Mouse (Mus musculus): ENCODE data around the gene Wasf2. TPM values are rescaled to one million over a fixed set of nuclear protein-coding genes. Genes with fewer than 3 reads are reported as not detected.
A peak's percentile ranks its signal among the peaks of the same experiment; 100 is the strongest.

Gene Wasf2
- polyA plus RNA-seq, 1 experiment = 44.4 TPM

DNA sequence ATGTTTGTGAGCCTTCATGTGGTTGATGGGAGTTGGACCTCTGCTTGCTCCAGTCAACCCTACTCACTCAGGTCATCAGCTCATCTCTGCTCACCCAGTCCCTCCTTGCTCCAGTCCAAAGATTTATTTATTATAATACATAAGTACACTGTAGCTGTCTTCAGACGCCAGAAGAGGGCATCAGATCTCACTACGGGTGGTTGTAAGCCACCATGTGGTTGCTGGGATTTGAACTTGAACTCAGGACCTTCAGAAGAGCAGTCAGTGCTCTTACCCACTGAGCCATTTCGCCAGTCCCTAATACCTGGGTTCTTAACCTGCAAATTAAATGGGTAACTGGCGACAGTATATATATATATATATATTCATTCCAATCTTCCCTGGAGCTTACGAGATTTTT is 105.1 kb downstream of the Wasf2 start:
- no peak for DNase-seq (ENCODE audit: low spot score)

GRCm38 (mm10) chr4:133237911-133238310 is 107.6 kb downstream of the Wasf2 start:
- no peak for DNase-seq (ENCODE audit: low spot score)

GRCm38 (mm10) chr4:133240490-133240921 is 110.2 kb downstream of the Wasf2 start, which contains the start of gene Map3k6:
TSS of gene Map3k6 (plus strand) at chr4:133240818.
- peak; percentile 74 for DNase-seq (ENCODE audit: low spot score)

DNA sequence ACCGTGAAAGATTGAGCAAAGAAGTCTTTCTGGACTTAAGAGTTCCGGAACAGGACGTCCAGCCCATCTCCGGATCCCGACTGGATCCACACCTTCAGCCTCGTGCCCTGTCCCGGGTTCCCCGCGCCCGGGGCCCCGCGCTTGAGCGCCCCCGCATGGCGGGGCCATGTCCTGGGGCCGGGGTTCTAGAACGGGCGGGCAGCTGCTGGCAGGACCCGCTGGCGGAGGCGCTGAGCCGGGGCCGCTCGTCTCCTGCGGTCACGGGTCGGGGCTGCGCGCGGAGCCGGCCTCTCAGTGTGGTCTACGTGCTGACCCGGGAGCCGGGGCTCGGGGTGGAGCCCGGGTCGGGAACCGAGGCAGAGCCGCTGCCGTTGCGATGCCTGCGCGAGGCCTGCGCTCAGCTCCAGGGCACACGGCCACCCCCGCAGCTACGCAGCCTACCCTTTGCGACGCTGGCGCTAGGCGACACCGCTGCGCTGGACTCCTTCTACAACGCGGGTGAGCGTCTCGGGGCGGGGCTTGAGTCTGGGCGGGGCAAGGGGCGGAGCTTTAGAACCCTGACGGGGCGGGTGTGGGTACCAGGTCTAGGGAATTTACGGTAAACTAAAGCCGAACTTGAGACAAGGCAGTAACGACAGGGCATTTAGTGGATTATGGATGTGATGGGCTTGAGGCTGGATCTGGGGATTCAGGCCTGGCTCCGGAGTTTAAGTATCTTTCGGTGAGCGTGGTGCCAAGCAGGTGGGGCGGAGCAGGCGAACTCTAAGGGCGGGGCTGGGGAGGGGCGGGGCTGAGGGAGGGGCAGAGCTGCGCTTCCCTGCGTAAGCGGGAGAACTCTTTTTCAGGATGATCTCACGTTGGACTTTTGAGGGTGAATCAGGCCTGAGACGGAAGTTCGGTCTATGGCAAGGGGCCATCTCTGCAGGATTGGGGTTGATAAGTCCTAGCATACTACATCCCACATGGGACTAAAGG is 110.9 kb downstream of the Wasf2 start:
- DNase-seq (ENCODE audit: low spot score) = peak; percentile 87

DNA sequence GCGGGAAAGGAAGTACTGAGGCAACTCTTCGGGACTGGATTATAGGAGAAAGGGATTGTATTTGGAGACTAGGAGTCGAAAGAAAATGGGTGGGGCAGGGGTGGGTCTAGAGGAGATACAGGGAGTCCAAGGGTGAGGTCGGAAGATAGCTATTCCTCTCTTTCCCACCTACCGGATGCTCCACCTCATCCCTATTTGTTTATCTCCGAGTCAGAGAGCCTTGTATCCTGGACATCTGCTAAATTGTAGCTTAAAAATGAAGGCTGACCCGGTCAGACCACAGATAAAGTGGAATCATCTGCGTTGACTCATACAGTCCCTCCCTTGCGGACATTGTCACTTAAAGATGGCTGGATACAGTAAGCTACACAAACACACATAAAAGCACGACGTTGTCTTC is 111.6 kb downstream of the Wasf2 start:
- no peak for DNase-seq (ENCODE audit: low spot score)

DNA sequence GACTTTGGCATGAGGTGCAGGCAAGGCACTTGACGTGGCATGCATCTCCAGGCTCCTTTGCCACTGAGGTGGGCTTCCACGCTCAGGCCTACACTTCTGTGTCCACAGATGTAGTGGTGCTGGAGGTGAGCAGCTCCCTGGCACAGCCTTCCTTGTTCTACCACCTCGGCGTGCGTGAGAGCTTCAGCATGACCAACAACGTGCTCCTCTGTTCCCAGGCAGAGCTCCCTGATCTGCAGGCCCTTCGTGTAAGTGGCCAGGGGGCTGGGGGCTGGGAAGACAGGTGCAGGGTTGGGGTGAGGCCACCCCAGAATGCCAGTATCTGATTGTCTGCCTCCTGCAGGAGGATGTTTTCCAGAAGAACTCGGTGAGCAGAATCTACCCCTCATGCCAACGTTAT is 112.4 kb downstream of the Wasf2 start:
- DNase-seq (ENCODE audit: low spot score) = no peak

GRCm38 (mm10) chr4:133243538-133243937 is 113.2 kb downstream of the Wasf2 start:
- no peak for DNase-seq (ENCODE audit: low spot score)

DNA sequence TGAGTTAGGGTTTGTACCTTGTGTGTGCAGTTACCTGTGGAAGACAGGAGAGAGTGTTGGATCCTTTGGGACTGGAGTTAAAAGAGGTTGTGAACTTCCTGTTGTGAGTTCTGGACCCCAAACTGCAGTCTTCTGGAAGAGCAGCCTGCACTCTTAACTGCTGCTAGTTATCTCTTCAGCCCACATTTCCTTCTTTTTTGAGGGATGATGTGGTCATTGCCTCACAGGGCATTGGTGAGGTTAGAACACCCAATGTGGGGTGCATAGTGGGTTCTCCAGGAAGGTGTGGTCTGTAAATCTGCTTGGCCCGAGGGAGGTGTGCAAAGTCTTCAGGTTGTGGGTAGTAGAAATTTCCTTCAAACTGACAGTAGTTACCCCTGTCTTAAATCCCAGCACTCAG is 114.0 kb downstream of the Wasf2 start:
- no peak for DNase-seq (ENCODE audit: low spot score)

DNA sequence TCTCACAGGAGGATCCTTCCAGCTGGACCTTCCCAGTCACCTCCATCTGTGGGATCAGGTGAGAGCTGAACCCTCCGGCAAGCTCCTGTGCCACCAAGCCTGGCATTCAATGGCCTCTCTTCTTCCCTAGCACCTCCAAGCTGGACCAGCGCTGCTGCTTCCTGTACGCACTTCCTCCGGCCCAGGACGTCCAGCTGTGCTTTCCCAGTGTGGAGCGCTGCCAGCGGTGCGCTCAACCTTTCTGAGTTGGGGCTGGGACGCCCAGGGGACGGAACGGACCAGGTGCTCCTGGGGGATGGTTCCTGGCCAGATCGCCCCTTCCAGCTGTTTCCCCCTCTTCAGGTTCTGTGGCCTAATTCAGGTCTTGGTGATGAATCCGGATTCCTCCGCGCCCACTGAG is 116.8 kb downstream of the Wasf2 start:
- no peak for DNase-seq (ENCODE audit: low spot score)

- DNase-seq (ENCODE audit: low spot score) = no peak
Measured at GRCm38 (mm10) chr4:133247806-133248449, 117.6 kb downstream of the Wasf2 start.

Other genes starting within 250 kb of the Wasf2 start
- gene Stx12, start 246.0 kb upstream of the Wasf2 start, polyA plus RNA-seq (2012; rRNA removed) = 76.3 and 100.0 TPM in 2 replicates
- 44.0 and 44.7 TPM in 2 replicates for gene Fam76a, start 207.9 kb upstream of the Wasf2 start, polyA plus RNA-seq (2012; rRNA removed)
- 1.3 and 1.8 TPM in 2 replicates for gene Fgr, start 156.4 kb upstream of the Wasf2 start, polyA plus RNA-seq (2012; rRNA removed)
- gene Ahdc1, start 119.2 kb upstream of the Wasf2 start, polyA plus RNA-seq (2012; rRNA removed) = 5.3 and 13.3 TPM in 2 replicates
- gene Cd164l2, start 81.6 kb downstream of the Wasf2 start, polyA plus RNA-seq (2012; rRNA removed) = 1.5 and 2.1 TPM in 2 replicates
- 0.15 and 0.36 TPM in 2 replicates for gene Gpr3, start 82.0 kb downstream of the Wasf2 start, polyA plus RNA-seq (2012; rRNA removed)
- gene Map3k6, start 110.3 kb downstream of the Wasf2 start, polyA plus RNA-seq (2012; rRNA removed) = 23.8 and 24.2 TPM in 2 replicates
- 67.1 and 79.6 TPM in 2 replicates for gene Sytl1, start 132.6 kb downstream of the Wasf2 start, polyA plus RNA-seq (2012; rRNA removed)
- gene Tmem222, start 147.3 kb downstream of the Wasf2 start, polyA plus RNA-seq (2012; rRNA removed) = 81.0 and 92.6 TPM in 2 replicates
- 24.7 and 35.5 TPM in 2 replicates for gene Wdtc1, start 223.0 kb downstream of the Wasf2 start, polyA plus RNA-seq (2012; rRNA removed)
- 30.7 and 43.4 TPM in 2 replicates for gene Slc9a1, start 239.2 kb downstream of the Wasf2 start, polyA plus RNA-seq (2012; rRNA removed)

Measured in urinary bladder, adult 2 months (tissue).